Mouse (Mus musculus) myocyte (in vitro differentiated cells): ENCODE measurements around the gene Ulk4. TPM values are rescaled to one million over a fixed set of nuclear protein-coding genes. Genes with fewer than 3 reads are reported as not detected.

ENCODE experiments used
- H3K27me3 ChIP-seq: one replicate; pipeline ENCODE4 v1.6.1; 2011; ENCODE audit not compliant: control insufficient read depth, insufficient read depth, insufficient read length
- H3K36me3 ChIP-seq: one replicate; pipeline ENCODE4 v1.6.1; 2011; ENCODE audit not compliant: control insufficient read depth, insufficient read depth
- H3K4me2 ChIP-seq: one replicate; pipeline ENCODE4 v1.6.1; 2011; ENCODE audit warnings: low read depth, control low read depth
- H3K4me3 ChIP-seq: one replicate; pipeline ENCODE4 v1.5.1; 2011; ENCODE audit warnings: mild to moderate bottlenecking, control low read depth, moderate library complexity
- H3K79me2 ChIP-seq: one replicate; pipeline ENCODE4 v1.6.1; 2011; ENCODE audit not compliant: control insufficient read depth, insufficient read depth
- H3ac ChIP-seq: one replicate; pipeline ENCODE4 v1.6.1; 2011; ENCODE audit not compliant: control insufficient read depth, insufficient read length
- CEBPB ChIP-seq: IDR thresholded peaks from 2 replicates; pipeline ENCODE4 v1.6.1; 2011; ENCODE audit warnings: mild to moderate bottlenecking, moderate library complexity; ENCODE audit not compliant: poor library complexity, insufficient read depth, severe bottlenecking
- E2F4 ChIP-seq: IDR thresholded peaks from one replicate; pipeline ENCODE4 v1.6.1; 2011; ENCODE audit warnings: mild to moderate bottlenecking, control low read depth, moderate library complexity; ENCODE audit not compliant: insufficient read depth
- MAX ChIP-seq: IDR thresholded peaks from one replicate; pipeline ENCODE4 v1.6.1; 2011; ENCODE audit warnings: low read depth, mild to moderate bottlenecking, control low read depth
- MYOD1 ChIP-seq, 3 experiments: IDR thresholded peaks; one replicate each; pipeline ENCODE4 v1.6.1; 2011; ENCODE audit warnings: control low read depth in 2 of 3, low read depth in 2 of 3, mild to moderate bottlenecking in 2 of 3, moderate library complexity in 1 of 3; ENCODE audit not compliant: insufficient read length in 2 of 3, control insufficient read depth in 1 of 3
- MYOG ChIP-seq, 3 experiments: IDR thresholded peaks; one replicate each; pipeline ENCODE4 v1.6.1; 2011; ENCODE audit warnings: control low read depth in 2 of 3, low read depth in 2 of 3, mild to moderate bottlenecking in 2 of 3; ENCODE audit not compliant: insufficient read length in 2 of 3, control insufficient read depth in 1 of 3, insufficient read depth in 1 of 3
- POLR2A ChIP-seq: IDR thresholded peaks from one replicate; pipeline ENCODE4 v1.6.1; 2011; ENCODE audit warnings: low read depth, mild to moderate bottlenecking, control low read depth, moderate library complexity; ENCODE audit not compliant: insufficient read length
- POLR2AphosphoS2 ChIP-seq: IDR thresholded peaks from one replicate; pipeline ENCODE4 v1.6.1; 2011; ENCODE audit warnings: low read depth, control low read depth; ENCODE audit not compliant: insufficient read length
- REST ChIP-seq: IDR thresholded peaks from one replicate; pipeline ENCODE4 v1.6.1; 2011; ENCODE audit warnings: mild to moderate bottlenecking, control low read depth, moderate library complexity; ENCODE audit not compliant: insufficient read depth, insufficient read length
- SRF ChIP-seq: IDR thresholded peaks from one replicate; pipeline ENCODE4 v1.6.1; 2011; ENCODE audit warnings: low read depth; ENCODE audit not compliant: control insufficient read depth, insufficient read length
- TCF12 ChIP-seq: IDR thresholded peaks from one replicate; pipeline ENCODE4 v1.6.1; 2011; ENCODE audit warnings: mild to moderate bottlenecking, control low read depth; ENCODE audit not compliant: poor library complexity, insufficient read depth, severe bottlenecking
- TCF3 ChIP-seq: IDR thresholded peaks from one replicate; pipeline ENCODE4 v1.6.1; 2011; ENCODE audit warnings: low read depth, control low read depth; ENCODE audit not compliant: insufficient read length
- USF1 ChIP-seq: IDR thresholded peaks from one replicate; pipeline ENCODE4 v1.6.1; 2011; ENCODE audit warnings: low read depth, mild to moderate bottlenecking, control low read depth, moderate library complexity
- polyA plus RNA-seq: library from polyadenylated mRNA; unstranded; fragments of >200 nt; fragmentation: generic; extraction: Trizol; gene quantifications from one replicate; pipeline ENCODE4 v1.2.1, GENCODE M21; 2012; ENCODE audit warnings: missing spikeins

The Ulk4 gene
- polyA plus RNA-seq, 1 experiment: 0.85 TPM

DNA sequence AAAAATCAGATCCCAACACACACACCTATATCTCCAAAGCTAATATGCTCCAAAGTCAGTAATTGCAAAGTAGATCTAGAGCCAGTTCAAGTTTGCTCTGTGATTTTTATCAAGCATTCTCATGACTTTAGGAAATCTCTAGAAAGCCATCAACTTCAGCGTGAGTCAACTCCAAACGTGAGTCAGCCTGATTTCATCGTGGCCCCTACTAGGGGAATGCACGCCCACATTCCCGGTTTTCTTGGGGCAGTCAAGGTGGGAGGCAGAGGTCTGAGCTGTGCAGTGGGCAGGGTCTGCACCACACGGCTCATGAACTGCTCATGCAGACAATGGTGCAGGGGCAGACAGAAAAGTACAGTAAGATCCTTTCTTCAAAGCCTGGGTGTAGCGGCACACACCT, 271.0 kb downstream of the Ulk4 start:
- H3ac ChIP-seq: no peak overlapping the region
- no peaks in the 10 kb centered on the region for H3K36me3 ChIP-seq
- H3K27me3 ChIP-seq: no peaks in the 10 kb centered on the region
- H3K79me2 ChIP-seq: no peaks in the 10 kb centered on the region
- no peak overlapping the region for H3K4me2 ChIP-seq
- TF ChIP-seq MYOD1 (IDR thresholded peaks at IDR 0.05; ENCODE audit: control insufficient read depth in 1 of 3, insufficient read length in 2 of 3, low read depth in 2 of 3): no peak
- TF ChIP-seq USF1: no peak
- no peak for TF ChIP-seq TCF12
- TF ChIP-seq E2F4: no peak
- no peak for TF ChIP-seq CEBPB
- no peak for TF ChIP-seq POLR2A
- no peak for TF ChIP-seq POLR2AphosphoS2
- TF ChIP-seq TCF3: no peak
- no peak for TF ChIP-seq SRF
- no peak for TF ChIP-seq MYOG (IDR thresholded peaks at IDR 0.05; ENCODE audit: control insufficient read depth in 1 of 3, insufficient read depth in 1 of 3, insufficient read length in 2 of 3, low read depth in 2 of 3)
- TF ChIP-seq MAX: no peak
- no peak for TF ChIP-seq REST
- H3K4me3 ChIP-seq: no peak overlapping the region

GRCm38 (mm10) chr9:121001681-121002540, 275.1 kb downstream of the Ulk4 start:
- TF ChIP-seq USF1 (no peak), MYOD1 (IDR thresholded peaks at IDR 0.05; ENCODE audit: control insufficient read depth in 1 of 3, insufficient read length in 2 of 3, low read depth in 2 of 3) (peak in 1 of 3 experiments; percentile 2), E2F4 (no peak), POLR2AphosphoS2 (no peak), REST (no peak), POLR2A (no peak)
- H3K79me2 ChIP-seq: no peaks in the 10 kb centered on the region
- peak overlapping the region; percentile 58 for H3K4me2 ChIP-seq
- no peaks in the 10 kb centered on the region for H3K36me3 ChIP-seq
- H3K4me3 ChIP-seq: no peak overlapping the region
- no peaks in the 10 kb centered on the region for H3K27me3 ChIP-seq
- H3ac ChIP-seq: no peak overlapping the region

GRCm38 (mm10) chr9:121000641-121001320, 276.2 kb downstream of the Ulk4 start:
- H3ac ChIP-seq: no peak overlapping the region
- no peak overlapping the region for H3K4me3 ChIP-seq
- TF ChIP-seq USF1 (no peak), TCF12 (no peak), CEBPB (no peak), POLR2AphosphoS2 (no peak), MYOG (IDR thresholded peaks at IDR 0.05; ENCODE audit: control insufficient read depth in 1 of 3, insufficient read depth in 1 of 3, insufficient read length in 2 of 3, low read depth in 2 of 3) (no peak), E2F4 (no peak), MYOD1 (IDR thresholded peaks at IDR 0.05; ENCODE audit: control insufficient read depth in 1 of 3, insufficient read length in 2 of 3, low read depth in 2 of 3) (no peak), TCF3 (no peak), SRF (no peak), MAX (no peak), REST (no peak), POLR2A (no peak)
- no peaks in the 10 kb centered on the region for H3K36me3 ChIP-seq
- no peaks in the 10 kb centered on the region for H3K79me2 ChIP-seq
- H3K27me3 ChIP-seq: no peaks in the 10 kb centered on the region
- no peak overlapping the region for H3K4me2 ChIP-seq

- H3K79me2 ChIP-seq: no peaks in the 10 kb centered on the region
- no peaks in the 10 kb centered on the region for H3K36me3 ChIP-seq
- no peak overlapping the region for H3K4me3 ChIP-seq
- H3ac ChIP-seq: no peak overlapping the region
- H3K4me2 ChIP-seq: no peak overlapping the region
- TF ChIP-seq MYOG (IDR thresholded peaks at IDR 0.05; ENCODE audit: control insufficient read depth in 1 of 3, insufficient read depth in 1 of 3, insufficient read length in 2 of 3, low read depth in 2 of 3) (no peak), MAX (no peak), MYOD1 (IDR thresholded peaks at IDR 0.05; ENCODE audit: control insufficient read depth in 1 of 3, insufficient read length in 2 of 3, low read depth in 2 of 3) (no peak), POLR2AphosphoS2 (no peak), E2F4 (no peak), CEBPB (no peak), USF1 (no peak), SRF (no peak), TCF12 (no peak), POLR2A (no peak), REST (no peak), TCF3 (no peak)
- no peaks in the 10 kb centered on the region for H3K27me3 ChIP-seq
These were observed 278.3 kb downstream of the Ulk4 start for GRCm38 (mm10) chr9:120998696-120999095.
